Mouse (Mus musculus): ENCODE measurements around the gene Efcab8. TPM values are rescaled to one million over a fixed set of nuclear protein-coding genes. Genes with fewer than 3 reads are reported as not detected.

Gene Efcab8
- total and polyA plus RNA-seq, 3 experiments, result 0.08 to 0.42 (median 0.39) TPM

DNA sequence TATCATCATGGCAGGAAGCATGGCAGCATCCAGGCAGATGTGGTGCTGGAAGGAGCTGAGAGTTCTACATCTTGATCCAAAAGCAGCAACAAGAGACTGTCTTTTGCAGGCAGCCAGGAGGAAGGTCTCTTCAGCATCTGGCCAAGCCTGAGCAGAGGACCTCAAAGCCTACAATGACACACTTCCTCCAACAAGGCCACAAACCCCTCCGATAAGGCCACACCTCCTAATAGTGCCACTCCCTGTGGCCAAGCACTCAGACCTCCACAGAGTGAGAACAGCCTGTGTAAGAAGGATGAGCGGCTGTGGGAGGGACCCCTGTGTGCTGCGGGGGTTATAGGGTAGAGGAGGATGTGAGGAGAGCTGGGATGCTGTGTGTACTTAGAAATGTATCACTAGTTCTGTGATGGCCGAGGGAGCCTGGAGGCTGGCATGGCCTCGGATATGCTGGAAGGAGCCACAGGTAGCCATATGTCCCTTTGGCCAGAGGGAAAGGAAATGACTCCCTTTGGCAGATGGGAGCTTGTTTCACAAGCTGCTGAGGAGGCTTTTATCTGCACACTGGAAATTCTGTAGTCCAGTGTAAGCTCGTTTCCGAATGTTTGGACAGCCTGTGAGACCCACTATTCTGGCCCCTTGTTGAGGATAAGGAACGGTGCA lies 47.6 kb downstream of the Efcab8 start:
- Histone ChIP-seq H3K36me3 (replicated peaks in 1 of 2; ENCODE audit: control insufficient read depth in 1 of 2, insufficient read depth in 1 of 2, low read length in 1 of 2) (no peaks in the 10 kb centered on the region), H3K4me2 (ENCODE audit: insufficient read depth, low read depth, poor library complexity, severe bottlenecking) (no peak overlapping the region), H3K79me2 (replicated peaks; ENCODE audit: control insufficient read depth, extremely low read depth, insufficient read depth, poor library complexity, severe bottlenecking) (no peaks in the 10 kb centered on the region), H3K4me3 (replicated peaks in 1 of 3; ENCODE audit: low read depth in 2 of 3, low read length in 2 of 3, poor library complexity in 1 of 3) (no peak overlapping the region), H3K9me3 (replicated peaks; ENCODE audit: low read length) (no peaks in the 10 kb centered on the region), H3K27me3 (replicated peaks) (peaks cover 64% of the 10 kb centered on the region), H3K27ac (ENCODE audit: insufficient read depth, low read depth) (no peak overlapping the region), H3K9ac (ENCODE audit: insufficient read depth, low read depth) (no peak overlapping the region), H3K4me1 (ENCODE audit: control insufficient read depth in 1 of 2, insufficient read depth in 2 of 2) (peaks cover 0 to 3% of the 10 kb centered on the region in 2 experiments; a peak in 1 of 4 replicates)
- dilution Hi-C loops (cut with MboI; ENCODE audit: extremely low pct_ligation_motif_present, extremely low pct_unique_long_range_greater_than_20kb, low sequenced_read_pairs) (no loop called here), in situ Hi-C loops (cut with MboI; ENCODE audit: low pct_ligation_motif_present, low pct_unique_long_range_greater_than_20kb, low sequenced_read_pairs) (no loop called here)
- no peak for TF ChIP-seq GABPA (IDR thresholded peaks at IDR 0.05; ENCODE audit: insufficient replicate concordance, low read depth, low read length)
- TF ChIP-seq PAX5 (IDR thresholded peaks at IDR 0.05; ENCODE audit: low read length), result no peak
- TF ChIP-seq RCOR1 (conservative IDR thresholded peaks at IDR 0.05; ENCODE audit: low read depth, low read length), result no peak
- TF ChIP-seq MXI1 (IDR thresholded peaks at IDR 0.05; ENCODE audit: low read depth, low read length), result no peak
- DNase-seq (ENCODE audit: extremely low read depth), result no peak

DNA sequence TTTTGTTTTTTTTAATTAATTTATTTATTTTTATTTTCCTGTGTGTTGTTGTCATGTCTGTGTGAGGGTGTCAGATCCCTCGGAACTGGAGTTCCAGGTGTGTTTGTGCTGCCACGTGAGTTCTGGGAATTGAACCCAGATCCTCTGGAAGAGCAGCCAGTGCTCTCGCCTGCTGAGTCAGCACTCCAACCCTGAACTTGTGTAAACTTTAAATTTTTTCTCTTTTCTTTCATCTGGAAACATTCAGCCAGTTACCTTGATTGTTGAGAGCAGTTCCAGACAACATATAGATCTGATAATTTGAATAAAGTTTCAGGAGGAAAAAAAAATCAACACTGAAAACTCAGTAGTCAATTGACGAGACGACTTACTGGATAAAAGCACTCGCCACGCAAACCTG lies 49.0 kb downstream of the Efcab8 start:
- Histone ChIP-seq H3K4me2 (ENCODE audit: insufficient read depth, low read depth, poor library complexity, severe bottlenecking) (no peak overlapping the region), H3K27me3 (replicated peaks) (peaks cover 60% of the 10 kb centered on the region), H3K4me3 (replicated peaks in 1 of 3; ENCODE audit: low read depth in 2 of 3, low read length in 2 of 3, poor library complexity in 1 of 3) (no peak overlapping the region), H3K4me1 (ENCODE audit: control insufficient read depth in 1 of 2, insufficient read depth in 2 of 2) (peaks cover 0 to 3% of the 10 kb centered on the region in 2 experiments; a peak in 1 of 4 replicates), H3K36me3 (replicated peaks in 1 of 2; ENCODE audit: control insufficient read depth in 1 of 2, insufficient read depth in 1 of 2, low read length in 1 of 2) (no peaks in the 10 kb centered on the region), H3K27ac (ENCODE audit: insufficient read depth, low read depth) (no peak overlapping the region), H3K9ac (ENCODE audit: insufficient read depth, low read depth) (no peak overlapping the region), H3K79me2 (replicated peaks; ENCODE audit: control insufficient read depth, extremely low read depth, insufficient read depth, poor library complexity, severe bottlenecking) (no peaks in the 10 kb centered on the region), H3K9me3 (replicated peaks; ENCODE audit: low read length) (no peaks in the 10 kb centered on the region)
- no peak for DNase-seq (ENCODE audit: extremely low read depth)
- dilution Hi-C loops (cut with MboI; ENCODE audit: extremely low pct_ligation_motif_present, extremely low pct_unique_long_range_greater_than_20kb, low sequenced_read_pairs), result no loop called here
- TF ChIP-seq ELF1 (IDR thresholded peaks at IDR 0.05; ENCODE audit: low read depth, low read length) (no peak), MEF2A (IDR thresholded peaks at IDR 0.05; ENCODE audit: borderline replicate concordance, low read depth, low read length) (no peak), JUND (conservative IDR thresholded peaks at IDR 0.05; ENCODE audit: low read depth, low read length) (no peak), MAFK (IDR thresholded peaks at IDR 0.05; ENCODE audit: insufficient replicate concordance, low read length) (peak; percentile 88)
- in situ Hi-C loops (cut with MboI; ENCODE audit: low pct_ligation_motif_present, low pct_unique_long_range_greater_than_20kb, low sequenced_read_pairs), result no loop called here

- dilution Hi-C loops (cut with MboI; ENCODE audit: extremely low pct_ligation_motif_present, extremely low pct_unique_long_range_greater_than_20kb, low sequenced_read_pairs) (no loop called here), in situ Hi-C loops (cut with MboI; ENCODE audit: low pct_ligation_motif_present, low pct_unique_long_range_greater_than_20kb, low sequenced_read_pairs) (no loop called here)
These were observed 53.6 kb downstream of the Efcab8 start for GRCm38 (mm10) chr2:153833291-153833690.

More at GRCm38 (mm10) chr2:153833291-153833690, 53.6 kb downstream of the Efcab8 start:
- no peak overlapping the region for H3K4me3 ChIP-seq (replicated peaks in 1 of 3; ENCODE audit: low read depth in 2 of 3, low read length in 2 of 3, poor library complexity in 1 of 3)
- TF ChIP-seq TCF12 (IDR thresholded peaks at IDR 0.05; ENCODE audit: low read depth, low read length) (no peak), JUND (conservative IDR thresholded peaks at IDR 0.05; ENCODE audit: low read depth, low read length) (no peak), SIN3A (IDR thresholded peaks at IDR 0.05; ENCODE audit: low read length) (no peak), USF1 (IDR thresholded peaks at IDR 0.05; ENCODE audit: low read depth, low read length) (no peak), JUN (IDR thresholded peaks at IDR 0.05; ENCODE audit: insufficient read depth, low read depth, low read length) (no peak), HCFC1 (IDR thresholded peaks at IDR 0.05; ENCODE audit: low read depth, low read length) (no peak), MEF2A (IDR thresholded peaks at IDR 0.05; ENCODE audit: borderline replicate concordance, low read depth, low read length) (no peak)
- no peaks in the 10 kb centered on the region for H3K9me3 ChIP-seq (replicated peaks; ENCODE audit: low read length)
- no peak overlapping the region for H3K9ac ChIP-seq (ENCODE audit: insufficient read depth, low read depth)
- no peaks in the 10 kb centered on the region for H3K79me2 ChIP-seq (replicated peaks; ENCODE audit: control insufficient read depth, extremely low read depth, insufficient read depth, poor library complexity, severe bottlenecking)
- DNase-seq (ENCODE audit: extremely low read depth), result no peak
- peaks cover 0 to 3% of the 10 kb centered on the region in 2 experiments; a peak in 1 of 4 replicates for H3K4me1 ChIP-seq (ENCODE audit: control insufficient read depth in 1 of 2, insufficient read depth in 2 of 2)
- no peak overlapping the region for H3K27ac ChIP-seq (ENCODE audit: insufficient read depth, low read depth)
- H3K36me3 ChIP-seq (replicated peaks in 1 of 2; ENCODE audit: control insufficient read depth in 1 of 2, insufficient read depth in 1 of 2, low read length in 1 of 2), result no peaks in the 10 kb centered on the region
- peaks cover 62% of the 10 kb centered on the region for H3K27me3 ChIP-seq (replicated peaks)
- H3K4me2 ChIP-seq (ENCODE audit: insufficient read depth, low read depth, poor library complexity, severe bottlenecking), result no peak overlapping the region

Data from CH12.LX (cell line).